Mouse (Mus musculus) v-Abl transformed pro-B cells (cell line): ENCODE results near the gene Lpcat1.

Experiments used
- in situ Hi-C, 2 experiments: fragments of 400-800 bp; cut with MboI; formaldehyde crosslinking; loops; one replicate each; pipeline ENCODE4 v1.15.1; 2025; ENCODE audit not compliant: unreplicated experiment in 2 of 2

Gene Lpcat1

GRCm38 (mm10) chr13:73467034-73467420 lies at the start of gene Lpcat1:
Gene Lpcat1 (plus strand): TSS chr13:73467197.
- in situ Hi-C loops, result no loop called here

GRCm38 (mm10) chr13:73417478-73418220 lies 49.3 kb upstream of the Lpcat1 start:
- in situ Hi-C loops, result no loop called here

GRCm38 (mm10) chr13:73418297-73418696 lies 48.7 kb upstream of the Lpcat1 start:
- in situ Hi-C loops, result no loop called here

- in situ Hi-C loops, result no loop called here
Measured at GRCm38 (mm10) chr13:73419244-73419643, 47.8 kb upstream of the Lpcat1 start.

- in situ Hi-C loops, result no loop called here
Measured at GRCm38 (mm10) chr13:73423043-73423442, 44.0 kb upstream of the Lpcat1 start.

GRCm38 (mm10) chr13:73425035-73425434 lies 42.0 kb upstream of the Lpcat1 start:
- in situ Hi-C loops, result loop anchor here (5.0 kb wide), 1 partner anchor 82 kb away; no protein-coding TSS in a partner anchor

GRCm38 (mm10) chr13:73425839-73426490 lies 41.0 kb upstream of the Lpcat1 start:
- in situ Hi-C loops, result loop anchor here (5.0 kb wide), 1 partner anchor 81 kb away; no protein-coding TSS in a partner anchor

- in situ Hi-C loops, result loop anchor here (5.0 kb wide), 1 partner anchor 81 kb away; no protein-coding TSS in a partner anchor
Measured at GRCm38 (mm10) chr13:73426587-73426986, 40.4 kb upstream of the Lpcat1 start.

- in situ Hi-C loops, result loop anchor here (5.0 kb wide), 2 partner anchors 78 to 193 kb away; no protein-coding TSS in a partner anchor
Measured at GRCm38 (mm10) chr13:73429605-73430321, 37.2 kb upstream of the Lpcat1 start.

GRCm38 (mm10) chr13:73432466-73433149 lies 34.4 kb upstream of the Lpcat1 start:
- in situ Hi-C loops, result loop anchor here in 1 of 2 experiments (5.0 kb wide), 1 partner anchor 190 kb away; no protein-coding TSS in a partner anchor

GRCm38 (mm10) chr13:73433681-73434535 lies 33.1 kb upstream of the Lpcat1 start:
- in situ Hi-C loops, result loop anchor here in 1 of 2 experiments (5.0 kb wide), 1 partner anchor 188 kb away; no protein-coding TSS in a partner anchor

- in situ Hi-C loops, result loop anchor here in 1 of 2 experiments (5.0 kb wide), 1 partner anchor 188 kb away; no protein-coding TSS in a partner anchor
Measured at GRCm38 (mm10) chr13:73434687-73435086, 32.3 kb upstream of the Lpcat1 start.

- in situ Hi-C loops, result no loop called here
Measured at GRCm38 (mm10) chr13:73435662-73436061, 31.3 kb upstream of the Lpcat1 start.

- in situ Hi-C loops, result no loop called here
Measured at GRCm38 (mm10) chr13:73439057-73439456, 27.9 kb upstream of the Lpcat1 start.

GRCm38 (mm10) chr13:73441032-73441431 lies 26.0 kb upstream of the Lpcat1 start:
- in situ Hi-C loops, result no loop called here

GRCm38 (mm10) chr13:73441686-73442085 lies 25.3 kb upstream of the Lpcat1 start:
- in situ Hi-C loops, result no loop called here

GRCm38 (mm10) chr13:73442431-73442830 lies 24.6 kb upstream of the Lpcat1 start:
- in situ Hi-C loops, result no loop called here

- in situ Hi-C loops, result no loop called here
Measured at GRCm38 (mm10) chr13:73443093-73443821, 23.7 kb upstream of the Lpcat1 start.

GRCm38 (mm10) chr13:73445087-73445486 lies 21.9 kb upstream of the Lpcat1 start:
- in situ Hi-C loops, result no loop called here
